Comparison of ENCODE assay signal across 8 mouse cellular contexts in genomic region chr14:76503231-76503851, GRCm38 (mm10). TPM values are rescaled to one million over a fixed set of nuclear protein-coding genes. Genes with fewer than 3 reads are reported as not detected.
A peak's percentile ranks its signal among the peaks of the same experiment; 100 is the strongest.
DNase-seq lines count a peak whose midpoint lies in the region; ATAC-seq and TF ChIP-seq lines count a peak whose summit lies in the region.

No protein-coding gene starts in this region.

- H3K4me3 ChIP-seq in lung, adult 2 months (replicated peaks; ENCODE audit: extremely low read depth, low read depth, low read length): peak overlapping the region; percentile 68
- peak overlapping the region; percentile 90 for H3K4me3 ChIP-seq in heart, embryonic 10.5 days
- H3K4me3 ChIP-seq in liver, embryonic 11.5 days (ENCODE audit: low read depth, low read length): peak overlapping the region; percentile 91
- H3K4me3 ChIP-seq in neural tube, embryonic 14.5 days (ENCODE audit: low read depth, low read length): peak overlapping the region; percentile 70

- no peaks in the 10 kb centered on the region for H3K27me3 ChIP-seq in heart, embryonic 10.5 days (ENCODE audit: insufficient read depth, poor library complexity, severe bottlenecking)
- no peaks in the 10 kb centered on the region for H3K27me3 ChIP-seq in liver, embryonic 11.5 days (replicated peaks; ENCODE audit: control insufficient read depth, insufficient read depth, low read length)
- H3K27me3 ChIP-seq in neural tube, embryonic 14.5 days (ENCODE audit: control insufficient read depth, insufficient read depth, low read length): no peaks in the 10 kb centered on the region

- H3K9ac ChIP-seq in liver, embryonic 11.5 days (ENCODE audit: low read depth, low read length): no peak overlapping the region; the same call in none of the 2 replicates
- H3K9ac ChIP-seq in neural tube, embryonic 14.5 days (replicated peaks; ENCODE audit: low read depth, low read length): peak overlapping the region; percentile 89

- no peak for ATAC-seq in liver, embryonic 11.5 days (replicated peaks; ENCODE audit: low FRiP score)
- no peak for ATAC-seq in neural tube, embryonic 14.5 days (ENCODE audit: low read depth)

- H3K36me3 ChIP-seq in heart, embryonic 10.5 days: peaks cover 19% of the 10 kb centered on the region
- H3K36me3 ChIP-seq in liver, embryonic 11.5 days (ENCODE audit: control insufficient read depth, insufficient read depth, low read length): peaks cover 12% of the 10 kb centered on the region
- peaks cover 6% of the 10 kb centered on the region; the same call in 1 of the 2 replicates for H3K36me3 ChIP-seq in neural tube, embryonic 14.5 days (ENCODE audit: control insufficient read depth, insufficient read depth, low read length)

- 6% methylated on average over 13 of the region's 13 CpGs for WGBS in lung, adult 2 months
- 10% methylated on average over 13 of the region's 13 CpGs for WGBS in heart, embryonic 10.5 days
- 12% methylated on average over 13 of the region's 13 CpGs for WGBS in liver, embryonic 11.5 days
- WGBS in neural tube, embryonic 14.5 days: 5% methylated on average over 13 of the region's 13 CpGs

- peak; percentile 31; the same call in 1 of the 2 replicates for TF ChIP-seq CTCF in lung, adult 2 months (IDR thresholded peaks at IDR 0.05; ENCODE audit: insufficient read depth, low read length)

- no peak for DNase-seq in lung, adult 2 months
- no peak for DNase-seq in lung, adult 18-20 months
- peak; percentile 77 for DNase-seq in cerebellum, adult 9-10 months
- DNase-seq in heart, embryonic 10.5 days (ENCODE audit: low spot score): no peak
- DNase-seq in liver, embryonic 11.5 days (ENCODE audit: low spot score): no peak
- no peak for DNase-seq in adrenal gland, adult 18-20 months (ENCODE audit: low spot score in 2 of 2)
- no peak for DNase-seq in urinary bladder, adult 2 months (ENCODE audit: low spot score)

- no peaks in the 10 kb centered on the region for H3K9me3 ChIP-seq in heart, embryonic 10.5 days
- no peaks in the 10 kb centered on the region for H3K9me3 ChIP-seq in liver, embryonic 11.5 days (ENCODE audit: control insufficient read depth, low read length)
- H3K9me3 ChIP-seq in neural tube, embryonic 14.5 days (ENCODE audit: control insufficient read depth, low read length): no peaks in the 10 kb centered on the region

- no peak for TF ChIP-seq POLR2A in lung, adult 2 months (IDR thresholded peaks at IDR 0.05; ENCODE audit: borderline replicate concordance, extremely low read depth, low read depth, low read length)

- H3K4me1 ChIP-seq in lung, adult 2 months (ENCODE audit: control insufficient read depth, insufficient read depth, low read length): peaks cover 2% of the 10 kb centered on the region
- peaks cover 29% of the 10 kb centered on the region for H3K4me1 ChIP-seq in heart, embryonic 10.5 days
- H3K4me1 ChIP-seq in liver, embryonic 11.5 days (replicated peaks; ENCODE audit: control insufficient read depth, insufficient read depth, low read length): peaks cover 19% of the 10 kb centered on the region
- peaks cover 22% of the 10 kb centered on the region for H3K4me1 ChIP-seq in neural tube, embryonic 14.5 days (ENCODE audit: control insufficient read depth, insufficient read depth, low read length)

- peak overlapping the region; percentile 83 for H3K4me2 ChIP-seq in liver, embryonic 11.5 days
- H3K4me2 ChIP-seq in neural tube, embryonic 14.5 days (ENCODE audit: low read depth, low read length): peak overlapping the region; percentile 53

- peak overlapping the region; percentile 99 for H3K27ac ChIP-seq in heart, embryonic 10.5 days
- H3K27ac ChIP-seq in liver, embryonic 11.5 days (ENCODE audit: low read depth, low read length): no peak overlapping the region
- H3K27ac ChIP-seq in neural tube, embryonic 14.5 days (ENCODE audit: low read depth, low read length): peak overlapping the region; percentile 98

RNA-seq across cellular contexts. Expression of gene Serp2, which starts 53.3 kb away (rescaled TPM):
- polyA plus RNA-seq in lung, adult 2 months (2012; rRNA removed): 2.9 and 3.1 TPM in 2 replicates
- 25.3 and 27.0 TPM in 2 replicates for polyA plus RNA-seq in heart, embryonic 10.5 days (2016; fragmentation: Nextera tagmentation; extraction: Ambion mirVana)
- polyA plus RNA-seq in liver, embryonic 11.5 days (2014; fragmentation: Nextera tagmentation; extraction: Ambion mirVana): 4.3 and 5.3 TPM in 2 replicates
- polyA plus RNA-seq in neural tube, embryonic 14.5 days (2014; fragmentation: Nextera tagmentation; extraction: Ambion mirVana): 202 and 265 TPM in 2 replicates
- 1 to 10 TPM; 4.8 to 5.0 TPM for total RNA-seq in adrenal gland, adult 18-20 months (2021)
- 2.9 and 4.1 TPM in 2 replicates for polyA plus RNA-seq in urinary bladder, adult 2 months (2012; rRNA removed)
